Mouse (Mus musculus) E14TG2a.4 (cell line): ENCODE data around the gene Ifnar1.

Experiments
- H3K27me3 ChIP-seq: 2 replicates; pipeline ENCODE4 v1.6.1; 2014; ENCODE audit warnings: low read length, control low read depth; ENCODE audit not compliant: insufficient read depth
- H3K36me3 ChIP-seq: 2 replicates; pipeline ENCODE4 v1.6.1; 2014; ENCODE audit warnings: low read length, control low read depth; ENCODE audit not compliant: insufficient read depth
- H3K4me1 ChIP-seq: replicated peaks from 2 replicates; pipeline ENCODE4 v1.6.1; 2014; ENCODE audit warnings: low read depth, low read length, control low read depth
- H3K4me3 ChIP-seq: replicated peaks from 2 replicates; pipeline ENCODE4 v1.5.1; 2014; ENCODE audit warnings: mild to moderate bottlenecking, low read length
- H3K9me3 ChIP-seq: 2 replicates; pipeline ENCODE4 v1.6.1; 2014; ENCODE audit warnings: low read length, control low read depth
- CTCF ChIP-seq: conservative IDR thresholded peaks from 2 replicates; pipeline ENCODE4 v1.5.1; 2014; ENCODE audit warnings: low read length
- NANOG ChIP-seq: IDR thresholded peaks from 2 replicates; pipeline ENCODE4 v1.6.1; 2014; ENCODE audit warnings: borderline replicate concordance, low read length, mixed read lengths
- POU5F1 ChIP-seq: IDR thresholded peaks from 2 replicates; pipeline ENCODE4 v1.6.1; 2014; ENCODE audit warnings: low read length, borderline replicate concordance

The Ifnar1 gene

DNA sequence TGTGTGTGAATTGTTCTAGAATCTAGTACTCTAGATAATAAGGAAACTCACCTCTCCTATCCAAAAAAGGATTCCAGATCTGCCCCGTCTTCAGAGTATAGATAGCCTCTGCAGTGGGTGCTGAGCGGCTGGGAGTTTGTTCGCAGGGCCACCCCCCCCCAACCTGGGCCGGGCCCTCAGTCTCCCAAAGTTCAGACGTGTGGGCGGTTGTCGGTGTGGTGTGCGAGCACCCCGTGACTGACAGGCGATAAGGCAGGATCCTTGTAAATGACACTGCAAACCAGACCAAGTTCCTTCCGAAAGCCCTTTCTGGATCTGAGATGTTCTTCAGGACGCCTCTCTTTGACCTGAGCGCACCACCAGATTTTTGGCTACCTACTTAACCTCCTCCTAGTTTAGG lies 49.4 kb downstream of the Ifnar1 start:
- Histone ChIP-seq H3K27me3 (peaks cover 32% of the 10 kb centered on the region), H3K4me3 (no peak overlapping the region), H3K4me1 (peaks cover 14% of the 10 kb centered on the region), H3K36me3 (no peaks in the 10 kb centered on the region), H3K9me3 (no peaks in the 10 kb centered on the region)
- TF ChIP-seq CTCF = no peak
- TF ChIP-seq NANOG = no peak
- TF ChIP-seq POU5F1 = no peak

DNA sequence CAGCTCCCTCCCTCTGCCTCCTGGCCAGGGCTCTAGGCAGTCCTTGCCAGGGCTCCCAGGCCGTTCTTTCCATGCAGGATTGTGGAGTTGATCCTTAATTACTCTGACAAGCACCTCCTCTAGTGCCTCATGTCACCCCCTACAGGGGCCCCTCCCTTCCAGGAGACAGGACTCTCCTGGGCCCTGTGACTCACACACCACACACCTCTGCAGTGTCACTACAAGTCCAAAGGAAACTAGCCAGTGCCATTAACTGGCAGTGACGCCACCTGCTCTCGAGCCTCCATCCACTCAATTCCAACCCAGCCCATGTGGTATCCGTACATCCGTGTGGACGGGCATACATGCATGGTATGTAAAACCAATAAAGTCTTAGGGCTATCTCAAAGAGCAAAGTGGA lies 49.9 kb downstream of the Ifnar1 start:
- H3K9me3 ChIP-seq = no peaks in the 10 kb centered on the region
- H3K4me1 ChIP-seq = peaks cover 18% of the 10 kb centered on the region
- TF ChIP-seq CTCF = no peak
- TF ChIP-seq NANOG = no peak
- no peak for TF ChIP-seq POU5F1

GRCm38 (mm10) chr16:91536372-91536771 lies 51.3 kb downstream of the Ifnar1 start:
- no peak overlapping the region for H3K4me3 ChIP-seq
- H3K4me1 ChIP-seq = peaks cover 21% of the 10 kb centered on the region
- no peak for TF ChIP-seq NANOG
- no peak for TF ChIP-seq CTCF
- TF ChIP-seq POU5F1 = no peak
- no peaks in the 10 kb centered on the region for H3K9me3 ChIP-seq
- H3K27me3 ChIP-seq = peaks cover 36% of the 10 kb centered on the region
- no peaks in the 10 kb centered on the region for H3K36me3 ChIP-seq

More for the DNA sequence above, 49.9 kb downstream of the Ifnar1 start:
- peaks cover 32% of the 10 kb centered on the region for H3K27me3 ChIP-seq
- H3K36me3 ChIP-seq = no peaks in the 10 kb centered on the region
- H3K4me3 ChIP-seq = no peak overlapping the region

DNA sequence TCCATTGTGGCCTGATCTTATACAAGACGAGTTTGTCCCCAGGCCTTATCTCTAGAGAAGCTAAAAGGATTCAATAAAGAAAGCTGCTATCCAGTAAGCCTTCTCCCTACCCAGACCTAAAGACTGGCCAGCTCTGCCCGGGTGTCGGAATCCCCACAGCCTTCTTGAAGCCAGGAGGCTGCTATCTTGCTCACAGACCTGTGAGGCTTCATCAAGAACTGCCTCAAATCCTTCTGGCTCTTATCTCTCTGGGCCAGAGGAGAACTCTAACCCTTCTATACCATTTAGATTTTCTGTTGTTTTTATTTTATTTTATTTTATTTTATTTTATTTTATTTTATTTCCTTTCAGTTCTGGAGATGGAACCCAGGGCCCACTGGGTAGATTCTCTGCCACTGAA lies 52.0 kb downstream of the Ifnar1 start:
- TF ChIP-seq NANOG (no peak), POU5F1 (no peak), CTCF (no peak)
- Histone ChIP-seq H3K36me3 (no peaks in the 10 kb centered on the region), H3K4me3 (no peak overlapping the region), H3K4me1 (peaks cover 28% of the 10 kb centered on the region), H3K9me3 (no peaks in the 10 kb centered on the region), H3K27me3 (peaks cover 34% of the 10 kb centered on the region)

DNA sequence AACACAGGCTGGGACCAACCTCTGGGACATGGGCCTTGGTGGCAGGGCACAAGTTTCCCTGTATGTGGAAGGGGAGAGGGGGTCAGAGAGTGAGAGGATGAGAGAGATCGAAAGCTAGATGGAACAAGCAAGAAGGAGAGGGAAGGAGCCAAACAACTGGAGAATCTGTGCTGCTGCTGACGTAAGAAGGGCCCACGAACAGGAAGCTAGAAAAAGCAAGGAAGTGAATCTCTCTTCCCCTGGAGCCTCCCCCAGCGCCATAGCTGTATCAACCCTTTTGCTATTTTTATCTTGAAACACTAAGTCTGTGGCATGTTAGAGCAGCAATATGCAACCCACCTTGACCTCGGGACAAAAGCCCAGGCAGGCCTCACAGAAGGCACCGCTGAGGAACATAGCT lies 53.0 kb downstream of the Ifnar1 start:
- Histone ChIP-seq H3K36me3 (no peaks in the 10 kb centered on the region), H3K27me3 (peaks cover 33% of the 10 kb centered on the region), H3K9me3 (no peaks in the 10 kb centered on the region), H3K4me1 (peaks cover 34% of the 10 kb centered on the region), H3K4me3 (no peak overlapping the region)
- no peak for TF ChIP-seq NANOG
- no peak for TF ChIP-seq CTCF
- no peak for TF ChIP-seq POU5F1

DNA sequence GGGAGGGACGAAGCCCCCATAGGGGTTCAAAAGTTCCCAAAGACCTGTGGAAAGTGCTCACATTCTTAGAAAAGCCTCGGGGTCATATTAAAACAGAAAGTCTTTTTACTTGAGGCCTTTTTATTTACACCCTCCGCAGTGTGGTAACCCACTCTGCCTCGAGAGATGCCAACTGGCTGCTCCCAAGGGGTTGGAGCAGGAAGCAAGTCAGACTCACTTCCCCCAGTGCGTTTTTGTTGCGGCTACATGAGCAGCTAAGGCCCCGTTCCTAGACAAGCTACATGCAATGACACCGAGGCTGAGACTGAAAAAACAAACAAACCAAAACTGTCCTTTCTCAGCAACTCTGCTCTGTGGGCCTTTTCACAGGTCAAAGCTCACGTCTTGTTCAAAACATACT lies 53.5 kb downstream of the Ifnar1 start:
- Histone ChIP-seq H3K4me3 (no peak overlapping the region), H3K9me3 (no peaks in the 10 kb centered on the region), H3K36me3 (no peaks in the 10 kb centered on the region), H3K4me1 (peaks cover 31% of the 10 kb centered on the region), H3K27me3 (peaks cover 29% of the 10 kb centered on the region)
- TF ChIP-seq CTCF (no peak), POU5F1 (no peak), NANOG (no peak)

- Histone ChIP-seq H3K9me3 (no peaks in the 10 kb centered on the region), H3K36me3 (no peaks in the 10 kb centered on the region), H3K4me3 (0 out of 2 replicates have a peak overlapping the region, but pooled peaks have one; percentile 10), H3K27me3 (peaks cover 24% of the 10 kb centered on the region), H3K4me1 (peaks cover 38% of the 10 kb centered on the region)
- no peak for TF ChIP-seq NANOG
- no peak for TF ChIP-seq CTCF
- no peak for TF ChIP-seq POU5F1
Measured at GRCm38 (mm10) chr16:91541573-91542081, 56.6 kb downstream of the Ifnar1 start.

GRCm38 (mm10) chr16:91543619-91544018 lies 58.6 kb downstream of the Ifnar1 start:
- H3K9me3 ChIP-seq = no peaks in the 10 kb centered on the region
- no peaks in the 10 kb centered on the region for H3K36me3 ChIP-seq
- no peak overlapping the region for H3K4me3 ChIP-seq
- H3K27me3 ChIP-seq = peaks cover 35% of the 10 kb centered on the region
- TF ChIP-seq POU5F1 (no peak), CTCF (no peak), NANOG (no peak)
- H3K4me1 ChIP-seq = peaks cover 51% of the 10 kb centered on the region

DNA sequence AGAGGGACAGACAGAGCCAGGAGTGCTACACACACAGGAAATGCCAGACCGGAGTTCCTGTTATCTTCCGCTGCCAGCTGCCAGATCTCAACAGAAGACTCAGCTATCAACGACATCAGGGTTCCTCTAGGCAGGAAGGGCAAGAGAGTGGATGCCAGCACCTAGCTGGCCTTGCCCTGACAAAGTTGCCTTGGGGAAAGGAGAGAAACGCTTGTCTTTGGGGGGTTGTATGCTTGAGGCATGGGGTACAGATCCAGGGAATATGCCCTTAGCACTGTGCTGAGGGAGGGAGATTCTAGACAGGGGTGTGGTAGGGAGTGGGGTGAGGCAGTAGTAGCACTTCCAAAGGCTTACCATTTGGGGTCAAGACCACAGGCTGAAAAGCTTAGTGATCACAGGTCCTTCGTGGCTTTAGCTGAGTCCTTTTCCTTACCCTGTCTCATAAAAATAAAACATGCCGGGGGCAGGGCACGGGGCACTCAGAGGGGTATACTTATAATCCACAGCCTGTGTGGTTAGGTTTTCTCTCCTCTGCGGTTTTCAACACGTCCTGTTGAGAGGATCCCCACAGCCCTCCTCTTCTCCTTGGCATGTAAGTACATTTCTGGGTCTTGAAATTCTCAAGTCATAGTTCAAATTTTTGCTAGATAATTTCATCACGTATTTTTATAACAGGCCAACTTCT lies 60.7 kb downstream of the Ifnar1 start:
- no peaks in the 10 kb centered on the region for H3K36me3 ChIP-seq
- peaks cover 32% of the 10 kb centered on the region for H3K27me3 ChIP-seq
- peaks cover 61% of the 10 kb centered on the region for H3K4me1 ChIP-seq
- H3K4me3 ChIP-seq = no peak overlapping the region
- no peak for TF ChIP-seq POU5F1
- no peak for TF ChIP-seq CTCF
- no peak for TF ChIP-seq NANOG
- H3K9me3 ChIP-seq = no peaks in the 10 kb centered on the region
